Mouse (Mus musculus) olfactory bulb, adult 2 months (tissue): ENCODE measurements at regions not wholly inside any gene's neighbourhood (a gene's known extent, or its start where the extent isn't known, plus 50 kb on each side); places are given as distances from the start of the nearest gene placed in this dataset.

ENCODE experiments used
- CTCF ChIP-seq: fragments of 200-500 bp; IDR thresholded peaks from 2 replicates; pipeline ENCODE4 v1.5.1; 2012; ENCODE audit warnings: low read depth, mild to moderate bottlenecking, low read length, moderate library complexity; ENCODE audit not compliant: insufficient read depth
- POLR2A ChIP-seq: fragments of 200-500 bp; IDR thresholded peaks from 2 replicates; pipeline ENCODE4 v1.6.1; 2012; ENCODE audit warnings: mild to moderate bottlenecking, low read depth, low read length, moderate library complexity; ENCODE audit not compliant: insufficient read depth

- no peak for TF ChIP-seq CTCF
- no peak for TF ChIP-seq POLR2A
These were observed 461.2 kb downstream of the Gm9195 start for GRCm38 (mm10) chr14:72030396-72030795.
